8 mouse cellular contexts compared by ENCODE assay signal in genomic region chr1:86525499-86526115, GRCm38 (mm10). TPM values are rescaled to one million over a fixed set of nuclear protein-coding genes. Genes with fewer than 3 reads are reported as not detected.
DNase-seq lines count a peak whose midpoint lies in the region; ATAC-seq and TF ChIP-seq lines count a peak whose summit lies in the region.

No protein-coding gene starts in this region.

- H3K9ac ChIP-seq in CH12.LX (ENCODE audit: insufficient read depth, low read depth) = no peak overlapping the region; the same call in 1 of the 2 replicates

- peaks cover 19 to 57% of the 10 kb centered on the region in 2 experiments for H3K4me1 ChIP-seq in CH12.LX (ENCODE audit: control insufficient read depth in 1 of 2, insufficient read depth in 2 of 2)

- H3K4me3 ChIP-seq in C2C12 (ENCODE audit: insufficient read depth, poor library complexity, severe bottlenecking) (peak overlapping the region; percentile 44), CH12.LX (replicated peaks in 1 of 3; ENCODE audit: low read depth in 2 of 3, low read length in 2 of 3, poor library complexity in 1 of 3) (peak overlapping the region; percentile 26 to 95 (median 44))

- DNase-seq in CH12.LX (ENCODE audit: extremely low read depth) = peak; percentile 58
- peak; percentile 62 for DNase-seq in heart, postnatal 25 days (ENCODE audit: low spot score)
- peak; percentile 78 to 89 for DNase-seq in kidney, postnatal 4 days
- peak; percentile 79 for DNase-seq in lung, postnatal 10 days
- DNase-seq in ovary, postnatal 10 days (ENCODE audit: low spot score) = peak; percentile 68
- DNase-seq in thymus, postnatal 10 days (ENCODE audit: low spot score in 2 of 2) = no peak

- H3K27me3 ChIP-seq in C2C12 (ENCODE audit: control insufficient read depth, insufficient read depth, insufficient read length) (no peaks in the 10 kb centered on the region), CH12.LX (replicated peaks) (no peaks in the 10 kb centered on the region)

- H3K27ac ChIP-seq in CH12.LX (ENCODE audit: insufficient read depth, low read depth) = peak overlapping the region; percentile 79

- in situ Hi-C loops in CH12.LX (cut with MboI; ENCODE audit: low pct_ligation_motif_present, low pct_unique_long_range_greater_than_20kb, low sequenced_read_pairs) = no loop called here

- H3K79me2 ChIP-seq in C2C12 (ENCODE audit: control insufficient read depth, insufficient read depth) (peaks cover 39% of the 10 kb centered on the region), CH12.LX (replicated peaks; ENCODE audit: control insufficient read depth, extremely low read depth, insufficient read depth, poor library complexity, severe bottlenecking) (peaks cover 34% of the 10 kb centered on the region)

- no peak overlapping the region; the same call in 1 of the 2 replicates for H3K4me2 ChIP-seq in CH12.LX (ENCODE audit: insufficient read depth, low read depth, poor library complexity, severe bottlenecking)

- H3K79me3 ChIP-seq in C2C12 (ENCODE audit: low read depth) = peaks cover 34% of the 10 kb centered on the region

- peak overlapping the region; percentile 98 for H3ac ChIP-seq in C2C12 (ENCODE audit: control insufficient read depth, insufficient read length, low read depth)

- no peak for TF ChIP-seq POLR2A in CH12.LX (IDR thresholded peaks at IDR 0.05; ENCODE audit: low read depth, low read length)

- no peaks in the 10 kb centered on the region for H3K9me3 ChIP-seq in CH12.LX (replicated peaks; ENCODE audit: low read length)

- dilution Hi-C loops in CH12.LX (cut with MboI; ENCODE audit: extremely low pct_ligation_motif_present, extremely low pct_unique_long_range_greater_than_20kb, low sequenced_read_pairs) = no loop called here

- TF ChIP-seq RAD21 in CH12.LX (IDR thresholded peaks at IDR 0.05; ENCODE audit: low read depth, low read length) = no peak

- no peak for TF ChIP-seq EP300 in CH12.LX (IDR thresholded peaks at IDR 0.05; ENCODE audit: low read length)

- intact Hi-C loops in heart, postnatal 25 days (cut with DNase I) = loop anchor here (1.0 to 5.0 kb wide), 2 partner anchors 38 to 53 kb away; no protein-coding TSS in a partner anchor

- H3K36me3 ChIP-seq in C2C12 (ENCODE audit: control insufficient read depth, insufficient read depth) (peaks cover 24% of the 10 kb centered on the region), CH12.LX (replicated peaks in 1 of 2; ENCODE audit: control insufficient read depth in 1 of 2, insufficient read depth in 1 of 2, low read length in 1 of 2) (peaks cover 13 to 27% of the 10 kb centered on the region in 2 experiments)

- ATAC-seq in erythroblast, adult 5-6 weeks (replicated peaks; ENCODE audit: low FRiP score, poor library complexity, severe bottlenecking) = peak; percentile 51

- TF ChIP-seq CTCF in C2C12 (IDR thresholded peaks at IDR 0.05; ENCODE audit: control insufficient read depth, insufficient read depth, insufficient read length) (no peak), CH12.LX (conservative IDR thresholded peaks at IDR 0.05 in 1 of 2, IDR thresholded peaks at IDR 0.05 in 1 of 2; ENCODE audit: low read depth in 2 of 2, low read length in 2 of 2) (no peak; a peak in 1 of 4 replicates)

TF ChIP-seq in C2C12, 6 proteins besides CTCF, POLR2A, EP300 and RAD21:
- TF ChIP-seq MAX (IDR thresholded peaks at IDR 0.05) (peak; percentile 36), CEBPB (IDR thresholded peaks at IDR 0.05; ENCODE audit: low read depth) (no peak)

TF ChIP-seq in CH12.LX, 34 proteins besides CTCF, POLR2A, EP300 and RAD21:
- TF ChIP-seq BHLHE40 (IDR thresholded peaks at IDR 0.05; ENCODE audit: low read depth, low read length) (no peak), MAFK (IDR thresholded peaks at IDR 0.05; ENCODE audit: insufficient replicate concordance, low read length) (no peak), RCOR1 (conservative IDR thresholded peaks at IDR 0.05; ENCODE audit: low read depth, low read length) (no peak), TCF12 (IDR thresholded peaks at IDR 0.05; ENCODE audit: low read depth, low read length) (no peak), MXI1 (IDR thresholded peaks at IDR 0.05; ENCODE audit: low read depth, low read length) (no peak), SIN3A (IDR thresholded peaks at IDR 0.05; ENCODE audit: low read length) (0 out of 2 replicates have a peak, but pooled peaks have one; percentile 10), UBTF (IDR thresholded peaks at IDR 0.05; ENCODE audit: low read depth, low read length) (no peak), NRF1 (IDR thresholded peaks at IDR 0.05; ENCODE audit: low read depth, low read length) (peak; percentile 71; the same call in 1 of the 2 replicates), TBP (conservative IDR thresholded peaks at IDR 0.05; ENCODE audit: low read depth, low read length) (0 out of 2 replicates have a peak, but pooled peaks have one; percentile 43), PAX5 (IDR thresholded peaks at IDR 0.05; ENCODE audit: low read length) (no peak), HCFC1 (IDR thresholded peaks at IDR 0.05; ENCODE audit: low read depth, low read length) (no peak; the same call in none of the 2 replicates), KAT2A (IDR thresholded peaks at IDR 0.05; ENCODE audit: insufficient replicate concordance, low read length) (0 out of 2 replicates have a peak, but pooled peaks have one; percentile 41), CHD1 (IDR thresholded peaks at IDR 0.05; ENCODE audit: low read depth, low read length) (no peak), JUND (conservative IDR thresholded peaks at IDR 0.05; ENCODE audit: low read depth, low read length) (no peak), POLR2AphosphoS2 (IDR thresholded peaks at IDR 0.05; ENCODE audit: low read depth, low read length) (no peak), MEF2A (IDR thresholded peaks at IDR 0.05; ENCODE audit: borderline replicate concordance, low read depth, low read length) (no peak), MAZ (IDR thresholded peaks at IDR 0.05; ENCODE audit: low read depth, low read length) (no peak)
TF ChIP-seq in CH12.LX: peak in this region for 4.

RNA-seq across cellular contexts. Expression of gene Ptma, which starts 0.9 kb away (rescaled TPM):
- polyA plus RNA-seq in C2C12 (2012; fragmentation: generic; extraction: Trizol) (2,542 TPM), CH12.LX (2012; ENCODE audit: insufficient read length, low read depth) (4,957 and 5,324 TPM in 2 replicates)
- total RNA-seq in CH12.LX (2012; rRNA removed) (2,835 and 3,525 TPM in 2 replicates), CH12.LX (2014; rRNA removed) (5,060 and 5,084 TPM in 2 replicates)
- total RNA-seq in erythroblast, adult 5-6 weeks (2015; ENCODE audit: low replicate concordance) = 1,027 and 1,158 TPM in 2 replicates
- 910 and 1,101 TPM in 2 replicates for total RNA-seq in erythroblast, adult 5-6 weeks (2017; ENCODE audit: low replicate concordance)
- 100 to 1,000 TPM; 231 to 265 TPM for total RNA-seq in heart, postnatal 25 days (2021)

RNA-seq across cellular contexts. Expression of gene Pde6d, which starts 56.8 kb away (rescaled TPM):
- polyA plus RNA-seq in C2C12 (2012; fragmentation: generic; extraction: Trizol) (41.8 TPM), CH12.LX (2012; ENCODE audit: insufficient read length, low read depth) (16.8 and 20.8 TPM in 2 replicates)
- total RNA-seq in CH12.LX (2012; rRNA removed) (6.6 and 7.1 TPM in 2 replicates), CH12.LX (2014; rRNA removed) (23.2 and 24.2 TPM in 2 replicates)
- 6.9 and 20.5 TPM in 2 replicates for total RNA-seq in erythroblast, adult 5-6 weeks (2015; ENCODE audit: low replicate concordance)
- total RNA-seq in erythroblast, adult 5-6 weeks (2017; ENCODE audit: low replicate concordance) = 2.9 and 3.7 TPM in 2 replicates
- 10 to 100 TPM; 43.5 to 45.6 TPM for total RNA-seq in heart, postnatal 25 days (2021)

RNA-seq across cellular contexts. Expression of gene Cops7b, which starts 57.1 kb away (rescaled TPM):
- 25.2 TPM for polyA plus RNA-seq in C2C12 (2012; fragmentation: generic; extraction: Trizol)
- total RNA-seq in CH12.LX (2012; rRNA removed) = 21.2 and 25.1 TPM in 2 replicates
- 19.8 and 21.3 TPM in 2 replicates for total RNA-seq in CH12.LX (2014; rRNA removed)
- polyA plus RNA-seq in CH12.LX (2012; ENCODE audit: insufficient read length, low read depth) = 31.3 and 31.5 TPM in 2 replicates
- total RNA-seq in erythroblast, adult 5-6 weeks (2015; ENCODE audit: low replicate concordance) = 4.6 and 6.1 TPM in 2 replicates
- 2.6 and 5.6 TPM in 2 replicates for total RNA-seq in erythroblast, adult 5-6 weeks (2017; ENCODE audit: low replicate concordance)
- 10 to 100 TPM; 10.1 TPM for total RNA-seq in heart, postnatal 25 days (2021)

Comparison
In these comparisons a context has a peak if more than half of its experiments do, and no peak if none do; other contexts are left out.
1. DNase-seq: peak in CH12.LX (single experiment), heart, postnatal 25 days (single experiment), kidney, postnatal 4 days (2 of 2), lung, postnatal 10 days (single experiment) and ovary, postnatal 10 days (single experiment); none in thymus, postnatal 10 days (0 of 2).